Mouse (Mus musculus) limb, embryonic 12.5 days (tissue): ENCODE data around the gene Clcnkb. TPM values are rescaled to one million over a fixed set of nuclear protein-coding genes. Genes with fewer than 3 reads are reported as not detected.

Source experiments
- ATAC-seq: fragments of 200-750 bp; cut with Nextera tagmentation; 2 replicates; pipeline ENCODE4 v1.8.0; 2017; ENCODE audit warnings: low read depth, moderate TSS enrichment; ENCODE audit not compliant: insufficient number of reproducible peaks, insufficient read depth, low FRiP score, low TSS enrichment
- H3K27ac ChIP-seq: fragments of 300-500 bp; sonication (generic); 2 replicates; pipeline ENCODE4 v1.5.1; 2016; ENCODE audit warnings: mild to moderate bottlenecking, moderate library complexity
- H3K27me3 ChIP-seq: fragments of 300-500 bp; sonication (generic); 2 replicates; pipeline ENCODE4 v1.6.1; 2016; ENCODE audit warnings: mild to moderate bottlenecking, moderate library complexity
- H3K36me3 ChIP-seq: fragments of 300-500 bp; sonication (generic); 2 replicates; pipeline ENCODE4 v1.6.1; 2016; ENCODE audit warnings: mild to moderate bottlenecking, moderate library complexity
- H3K4me1 ChIP-seq: fragments of 300-500 bp; sonication (generic); replicated peaks from 2 replicates; pipeline ENCODE4 v1.6.1; 2016
- H3K4me2 ChIP-seq: fragments of 300-500 bp; sonication (generic); 2 replicates; pipeline ENCODE4 v1.6.1; 2016; ENCODE audit warnings: mild to moderate bottlenecking, moderate library complexity
- H3K4me3 ChIP-seq: fragments of 300-500 bp; sonication (generic); replicated peaks from 2 replicates; pipeline ENCODE4 v1.5.1; 2016; ENCODE audit warnings: mild to moderate bottlenecking
- H3K9ac ChIP-seq: fragments of 300-500 bp; sonication (generic); replicated peaks from 2 replicates; pipeline ENCODE4 v1.6.1; 2016; ENCODE audit warnings: mild to moderate bottlenecking, moderate library complexity
- H3K9me3 ChIP-seq: fragments of 300-500 bp; sonication (generic); 2 replicates; pipeline ENCODE4 v1.6.1; 2016; ENCODE audit warnings: mild to moderate bottlenecking, moderate library complexity
- WGBS: fragments of 180-500 bp; shearing (Covaris S2); methylation state at CpG from one replicate; pipeline ENCODE4 v1.1.7; 2016; 5-methylcytosine and 5-hydroxymethylcytosine counted together
- polyA plus RNA-seq: library from polyadenylated mRNA; unstranded; fragments of >200 nt; fragmentation: Nextera tagmentation; extraction: Ambion mirVana; gene quantifications from 2 replicates; pipeline ENCODE4 v1.2.1, GENCODE M21; 2016

The Clcnkb gene
- polyA plus RNA-seq, 1 experiment from 2014 or later, result not detected

DNA sequence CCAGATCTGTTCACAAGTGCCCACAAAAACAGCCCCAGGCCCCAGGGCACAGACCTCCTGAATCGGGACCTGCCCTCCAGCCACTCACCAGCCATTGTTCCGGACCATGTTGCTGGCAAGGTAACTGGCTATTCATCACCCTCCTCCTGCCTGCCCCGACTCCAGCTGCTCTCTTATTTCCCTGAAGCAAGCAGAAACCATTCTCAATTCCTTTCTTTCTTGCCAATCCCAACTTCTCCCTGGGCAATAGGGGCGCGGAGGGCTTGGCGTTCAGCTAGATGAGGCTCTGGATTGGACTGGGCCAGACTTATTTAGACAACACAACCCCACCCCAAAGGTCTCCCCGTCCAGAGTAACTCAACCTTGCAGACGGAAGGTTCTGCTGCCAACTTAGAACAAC is 36.1 kb downstream of the Clcnkb start:
- no peak overlapping the region for H3K4me2 ChIP-seq
- 0 out of 2 replicates have a peak overlapping the region, but pooled peaks have one; percentile 18 for H3K9ac ChIP-seq
- ATAC-seq, result no peak
- peaks cover 52% of the 10 kb centered on the region for H3K27me3 ChIP-seq
- no peak overlapping the region for H3K4me3 ChIP-seq
- 68% methylated on average over 8 of the region's 8 CpGs for WGBS
- H3K36me3 ChIP-seq, result no peaks in the 10 kb centered on the region
- no peak overlapping the region for H3K27ac ChIP-seq
- peaks cover 19% of the 10 kb centered on the region for H3K4me1 ChIP-seq
- H3K9me3 ChIP-seq, result no peaks in the 10 kb centered on the region

GRCm38 (mm10) chr4:141372426-141372825 is 43.4 kb downstream of the Clcnkb start:
- 88% methylated on average over 5 of the region's 5 CpGs for WGBS
- no peak overlapping the region for H3K4me3 ChIP-seq
- no peak for ATAC-seq
- no peak overlapping the region for H3K9ac ChIP-seq
- no peaks in the 10 kb centered on the region for H3K36me3 ChIP-seq
- H3K4me2 ChIP-seq, result no peak overlapping the region
- peaks cover 11% of the 10 kb centered on the region for H3K4me1 ChIP-seq
- H3K27ac ChIP-seq, result no peak overlapping the region
- H3K9me3 ChIP-seq, result no peaks in the 10 kb centered on the region
- peaks cover 32% of the 10 kb centered on the region for H3K27me3 ChIP-seq

DNA sequence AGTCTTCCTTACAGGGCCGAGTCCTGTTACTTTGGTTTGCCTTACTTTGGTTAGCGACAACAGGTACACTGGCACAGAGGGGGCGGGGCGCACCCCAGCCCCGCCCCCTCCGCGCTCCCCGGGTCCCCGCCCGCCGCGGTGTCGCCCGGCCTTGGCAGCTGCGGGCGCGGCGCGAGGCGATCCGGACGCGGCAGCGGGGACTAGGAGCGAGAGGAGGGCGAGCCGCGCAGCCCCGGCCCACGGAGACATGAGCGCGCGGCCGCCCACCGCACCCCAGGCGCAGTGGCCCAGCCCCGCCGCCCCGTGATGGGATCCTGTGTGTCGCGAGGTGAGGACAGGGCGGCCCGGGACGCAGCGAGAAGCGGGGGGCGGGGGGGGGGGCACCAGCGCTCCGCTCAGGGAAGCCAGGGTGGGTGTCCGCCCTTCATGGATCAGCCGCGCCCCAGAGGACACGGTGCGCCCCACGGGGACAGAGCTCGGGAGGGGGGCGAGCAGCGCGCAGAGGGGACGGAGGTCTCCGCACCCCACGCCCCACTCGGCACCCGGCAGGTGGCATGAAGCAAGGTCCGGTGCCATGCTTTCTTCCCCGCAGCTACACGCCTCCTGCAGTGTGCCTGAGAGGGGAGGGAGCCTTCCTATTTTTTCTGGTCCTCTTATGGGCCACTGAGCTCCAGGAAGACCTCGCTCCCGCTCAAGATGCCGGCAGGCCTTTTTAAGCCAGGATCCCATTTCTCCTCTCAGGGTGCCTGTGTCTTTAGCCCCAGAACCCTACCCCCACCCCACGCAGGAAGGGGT is 47.6 kb downstream of the Clcnkb start, which contains the start of gene Fam131c:
Gene Fam131c, plus strand, starts transcription at position 224 of the 795 bp plus-strand sequence.
- no peak within 1 kb of the TSS for H3K27ac ChIP-seq
- H3K4me3 ChIP-seq, result peak within 1 kb of the TSS; percentile 62
- H3K4me1 ChIP-seq, result peaks cover 11% of the 10 kb centered on the region
- H3K9me3 ChIP-seq, result no peaks in the 10 kb centered on the region
- H3K9ac ChIP-seq, result peak within 1 kb of the TSS; percentile 69
- H3K36me3 ChIP-seq, result no peaks in the 10 kb centered on the region
- ATAC-seq, result 0 out of 2 replicates have a peak, but pooled peaks have one; percentile 14
- WGBS, result under 1% methylated on average over 69 of the region's 71 CpGs
- peak within 1 kb of the TSS; percentile 100 for H3K4me2 ChIP-seq
- H3K27me3 ChIP-seq, result peaks cover 73% of the 10 kb centered on the region

GRCm38 (mm10) chr4:141365876-141366275 is 49.9 kb downstream of the Clcnkb start:
- Histone ChIP-seq H3K27me3 (peaks cover 76% of the 10 kb centered on the region), H3K4me1 (peaks cover 15% of the 10 kb centered on the region), H3K36me3 (no peaks in the 10 kb centered on the region), H3K4me2 (no peak overlapping the region), H3K27ac (no peak overlapping the region), H3K9me3 (no peaks in the 10 kb centered on the region), H3K4me3 (no peak overlapping the region), H3K9ac (no peak overlapping the region)
- ATAC-seq, result no peak
- 43% methylated on average over 7 of the region's 7 CpGs for WGBS

GRCm38 (mm10) chr4:141365126-141365525 is 50.7 kb downstream of the Clcnkb start:
- Histone ChIP-seq H3K36me3 (no peaks in the 10 kb centered on the region), H3K9me3 (no peaks in the 10 kb centered on the region), H3K4me3 (no peak overlapping the region), H3K27ac (no peak overlapping the region), H3K9ac (no peak overlapping the region), H3K4me1 (peaks cover 15% of the 10 kb centered on the region), H3K27me3 (peaks cover 70% of the 10 kb centered on the region), H3K4me2 (no peak overlapping the region)
- 56% methylated on average over 8 of the region's 8 CpGs for WGBS
- no peak for ATAC-seq

- Histone ChIP-seq H3K36me3 (no peaks in the 10 kb centered on the region), H3K9ac (no peak overlapping the region), H3K27me3 (peaks cover 50% of the 10 kb centered on the region), H3K4me1 (peaks cover 21% of the 10 kb centered on the region; the same call in 1 of the 2 replicates), H3K9me3 (no peaks in the 10 kb centered on the region), H3K27ac (no peak overlapping the region), H3K4me3 (no peak overlapping the region), H3K4me2 (no peak overlapping the region)
- no peak; the same call in 1 of the 2 replicates for ATAC-seq
- 28% methylated on average over 11 of the region's 11 CpGs for WGBS
Observed at GRCm38 (mm10) chr4:141362937-141363548, 52.8 kb downstream of the Clcnkb start.

DNA sequence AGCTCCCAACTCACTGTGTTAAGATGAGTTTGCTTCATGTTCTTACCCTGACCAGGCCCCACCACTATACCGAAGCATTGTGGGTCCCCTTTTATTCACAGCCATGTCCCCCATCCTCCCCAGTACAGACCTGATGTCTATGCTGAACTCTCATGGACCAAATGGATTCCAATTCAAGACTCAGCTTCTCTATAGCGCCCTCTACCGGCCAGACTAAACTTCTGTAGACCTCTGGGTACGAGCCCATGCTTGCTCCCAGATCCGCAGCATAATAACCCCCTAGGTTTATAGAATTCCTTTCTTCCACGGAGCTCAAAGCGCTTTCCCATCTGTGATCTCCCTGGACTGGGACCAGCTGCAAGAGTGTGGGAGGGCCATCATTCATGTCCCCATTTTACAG is 55.0 kb downstream of the Clcnkb start:
- H3K4me2 ChIP-seq, result no peak overlapping the region
- no peak overlapping the region for H3K27ac ChIP-seq
- no peak overlapping the region for H3K9ac ChIP-seq
- no peak for ATAC-seq
- peaks cover 28% of the 10 kb centered on the region for H3K27me3 ChIP-seq
- peaks cover 17% of the 10 kb centered on the region; the same call in 1 of the 2 replicates for H3K4me1 ChIP-seq
- WGBS, result 27% methylated on average over 7 of the region's 7 CpGs
- no peak overlapping the region for H3K4me3 ChIP-seq
- no peaks in the 10 kb centered on the region for H3K9me3 ChIP-seq
- no peaks in the 10 kb centered on the region for H3K36me3 ChIP-seq

- no peak overlapping the region for H3K9ac ChIP-seq
- 84% methylated on average over 6 of the region's 6 CpGs for WGBS
- no peaks in the 10 kb centered on the region for H3K9me3 ChIP-seq
- ATAC-seq, result no peak
- H3K4me1 ChIP-seq, result peaks cover 17% of the 10 kb centered on the region; the same call in 1 of the 2 replicates
- H3K27ac ChIP-seq, result no peak overlapping the region
- no peak overlapping the region for H3K4me3 ChIP-seq
- H3K27me3 ChIP-seq, result peaks cover 12% of the 10 kb centered on the region
- H3K4me2 ChIP-seq, result no peak overlapping the region
- H3K36me3 ChIP-seq, result no peaks in the 10 kb centered on the region
Observed at GRCm38 (mm10) chr4:141359222-141359621, 56.6 kb downstream of the Clcnkb start.

- Histone ChIP-seq H3K4me3 (no peak overlapping the region), H3K4me2 (no peak overlapping the region), H3K9me3 (no peaks in the 10 kb centered on the region), H3K36me3 (no peaks in the 10 kb centered on the region), H3K4me1 (peaks cover 17% of the 10 kb centered on the region), H3K9ac (no peak overlapping the region), H3K27me3 (peaks cover 3% of the 10 kb centered on the region; the same call in 1 of the 2 replicates), H3K27ac (no peak overlapping the region)
- ATAC-seq, result no peak
Observed at GRCm38 (mm10) chr4:141357811-141358210, 58.0 kb downstream of the Clcnkb start.
